Mouse (Mus musculus) testis, adult 2 months (tissue): ENCODE data around the gene Trp73.

Source experiments
- CTCF ChIP-seq: fragments of 200-500 bp; IDR thresholded peaks from 2 replicates; pipeline ENCODE4 v1.5.1; 2012; ENCODE audit warnings: low read depth, mild to moderate bottlenecking, inconsistent platforms, low read length, moderate library complexity; ENCODE audit not compliant: control insufficient read depth, insufficient read depth, insufficient replicate concordance
- POLR2A ChIP-seq: fragments of 200-500 bp; IDR thresholded peaks from 2 replicates; pipeline ENCODE4 v1.6.1; 2012; ENCODE audit warnings: low read depth, mild to moderate bottlenecking, inconsistent platforms, low read length, moderate library complexity; ENCODE audit not compliant: control insufficient read depth

DNA sequence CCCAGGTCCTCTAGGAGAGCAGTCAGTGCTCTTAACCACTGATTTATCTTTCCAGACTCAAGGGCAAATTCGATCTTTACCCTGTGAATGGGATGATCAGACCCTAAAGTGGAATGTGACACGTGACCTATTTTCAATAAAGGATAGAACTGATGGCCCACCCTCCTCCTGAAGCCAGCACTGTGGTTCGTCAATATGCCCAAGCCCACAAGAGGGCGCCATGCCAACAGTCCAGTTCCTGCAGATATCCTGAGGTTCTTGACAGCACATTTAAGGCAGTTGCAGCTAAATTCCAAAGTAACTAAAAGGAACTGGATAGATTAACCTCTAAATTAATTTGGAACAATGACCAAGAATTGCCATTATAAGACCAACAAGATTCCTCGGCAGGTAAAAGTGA is 27.0 kb upstream of the Trp73 start:
- peak; percentile 68; the same call in 1 of the 2 replicates for TF ChIP-seq CTCF
- no peak for TF ChIP-seq POLR2A
